Mouse (Mus musculus) liver, embryonic 15.5 days (tissue): ENCODE measurements around the gene Slc39a1. TPM values are rescaled to one million over a fixed set of nuclear protein-coding genes. Genes with fewer than 3 reads are reported as not detected.
"Not testable (repeated sequence)": the region's sequence is repeated elsewhere in the genome, so short reads cannot be mapped to it uniquely, and the experiment has no call there.

ENCODE experiments used
- ATAC-seq: fragments of 200-750 bp; cut with Nextera tagmentation; 2 replicates; pipeline ENCODE4 v1.8.0; 2017; ENCODE audit warnings: moderate number of reproducible peaks, mild to moderate bottlenecking, moderate library complexity; ENCODE audit not compliant: insufficient read depth
- H3K27ac ChIP-seq: fragments of 300-500 bp; sonication (generic); replicated peaks from 2 replicates; pipeline ENCODE4 v1.5.1; 2015; ENCODE audit warnings: mild to moderate bottlenecking, inconsistent platforms
- H3K27me3 ChIP-seq: fragments of 300-500 bp; sonication (generic); 2 replicates; pipeline ENCODE4 v1.6.1; 2015; ENCODE audit warnings: mild to moderate bottlenecking, inconsistent platforms
- H3K36me3 ChIP-seq: fragments of 300-500 bp; sonication (generic); replicated peaks from 2 replicates; pipeline ENCODE4 v1.6.1; 2015; ENCODE audit warnings: moderate library complexity, mild to moderate bottlenecking, inconsistent platforms
- H3K4me1 ChIP-seq: fragments of 300-500 bp; sonication (generic); replicated peaks from 2 replicates; pipeline ENCODE4 v1.6.1; 2015; ENCODE audit warnings: inconsistent platforms
- H3K4me2 ChIP-seq: fragments of 300-500 bp; sonication (generic); 2 replicates; pipeline ENCODE4 v1.6.1; 2015; ENCODE audit warnings: moderate library complexity, mild to moderate bottlenecking, inconsistent platforms
- H3K4me3 ChIP-seq: fragments of 300-500 bp; sonication (generic); replicated peaks from 2 replicates; pipeline ENCODE4 v1.5.1; 2015; ENCODE audit warnings: mild to moderate bottlenecking, inconsistent platforms
- H3K9ac ChIP-seq: fragments of 300-500 bp; sonication (generic); 2 replicates; pipeline ENCODE4 v1.6.1; 2015; ENCODE audit warnings: moderate library complexity, mild to moderate bottlenecking, inconsistent platforms
- H3K9me3 ChIP-seq: fragments of 300-500 bp; sonication (generic); replicated peaks from 2 replicates; pipeline ENCODE4 v1.6.1; 2016; ENCODE audit warnings: inconsistent platforms
- WGBS: fragments of 180-500 bp; shearing (Covaris S2); methylation state at CpG from one replicate; pipeline ENCODE4 v1.1.7; 2015; ENCODE audit warnings: mixed read lengths; ENCODE audit not compliant: insufficient replicate concordance; 5-methylcytosine and 5-hydroxymethylcytosine counted together
- polyA plus RNA-seq: library from polyadenylated mRNA; unstranded; fragments of >200 nt; fragmentation: Nextera tagmentation; extraction: Ambion mirVana; gene quantifications from 2 replicates; pipeline ENCODE4 v1.2.1, GENCODE M21; 2015

The Slc39a1 gene
- polyA plus RNA-seq, 1 experiment from 2014 or later, result 28.1 TPM

- no peak for ATAC-seq
- H3K9me3 ChIP-seq, result no peaks in the 10 kb centered on the region
- 80% methylated on average over 7 of the region's 7 CpGs for WGBS
- H3K4me3 ChIP-seq, result no peak overlapping the region
- peaks cover 43% of the 10 kb centered on the region for H3K36me3 ChIP-seq
- H3K27ac ChIP-seq, result no peak overlapping the region
- H3K4me2 ChIP-seq, result no peak overlapping the region
- no peaks in the 10 kb centered on the region for H3K27me3 ChIP-seq
- no peaks in the 10 kb centered on the region for H3K4me1 ChIP-seq
- no peak overlapping the region for H3K9ac ChIP-seq
Measured at GRCm38 (mm10) chr3:90279743-90280142, 31.8 kb downstream of the Slc39a1 start.

GRCm38 (mm10) chr3:90280708-90281107 lies 32.7 kb downstream of the Slc39a1 start:
- WGBS, result 86% methylated on average over 9 of the region's 9 CpGs

GRCm38 (mm10) chr3:90284150-90284549 lies 36.2 kb downstream of the Slc39a1 start:
- no peaks in the 10 kb centered on the region for H3K4me1 ChIP-seq
- H3K9me3 ChIP-seq, result no peaks in the 10 kb centered on the region
- H3K36me3 ChIP-seq, result peaks cover 14% of the 10 kb centered on the region
- no peak for ATAC-seq
- H3K4me2 ChIP-seq, result no peak overlapping the region
- H3K4me3 ChIP-seq, result no peak overlapping the region
- no peak overlapping the region for H3K27ac ChIP-seq
- no peak overlapping the region for H3K9ac ChIP-seq
- no peaks in the 10 kb centered on the region for H3K27me3 ChIP-seq
- WGBS, result 83% methylated on average over 2 of the region's 2 CpGs

More at GRCm38 (mm10) chr3:90280708-90281107, 32.7 kb downstream of the Slc39a1 start:
- no peak overlapping the region for H3K27ac ChIP-seq
- no peak for ATAC-seq
- no peak overlapping the region for H3K9ac ChIP-seq
- no peak overlapping the region for H3K4me3 ChIP-seq
- peaks cover 39% of the 10 kb centered on the region for H3K36me3 ChIP-seq
- H3K27me3 ChIP-seq, result no peaks in the 10 kb centered on the region
- H3K4me2 ChIP-seq, result no peak overlapping the region
- H3K4me1 ChIP-seq, result no peaks in the 10 kb centered on the region
- no peaks in the 10 kb centered on the region for H3K9me3 ChIP-seq

GRCm38 (mm10) chr3:90289403-90289802 lies 41.4 kb downstream of the Slc39a1 start:
- ATAC-seq, H3K4me2 ChIP-seq, H3K4me3 ChIP-seq, H3K36me3 ChIP-seq, H3K27me3 ChIP-seq, H3K9me3 ChIP-seq, H3K9ac ChIP-seq, H3K27ac ChIP-seq: not testable (repeated sequence)
- peaks cover 17% of the 10 kb centered on the region for H3K4me1 ChIP-seq
- WGBS, result 50% methylated on average over 3 of the region's 3 CpGs

GRCm38 (mm10) chr3:90290602-90291001 lies 42.6 kb downstream of the Slc39a1 start:
- no peak for ATAC-seq
- H3K27me3 ChIP-seq, result no peaks in the 10 kb centered on the region
- H3K9me3 ChIP-seq, result no peaks in the 10 kb centered on the region
- no peak overlapping the region for H3K4me2 ChIP-seq
- no peak overlapping the region for H3K27ac ChIP-seq
- WGBS, result 76% methylated on average over 1 of the region's 1 CpGs
- peaks cover 29% of the 10 kb centered on the region for H3K4me1 ChIP-seq
- no peaks in the 10 kb centered on the region for H3K36me3 ChIP-seq
- no peak overlapping the region for H3K4me3 ChIP-seq
- no peak overlapping the region for H3K9ac ChIP-seq

- peak overlapping the region; percentile 91 for H3K27ac ChIP-seq
- H3K9ac ChIP-seq, result peak overlapping the region; percentile 66
- H3K27me3 ChIP-seq, result no peaks in the 10 kb centered on the region
- no peaks in the 10 kb centered on the region for H3K9me3 ChIP-seq
- H3K4me3 ChIP-seq, result peak overlapping the region; percentile 91
- 21% methylated on average over 2 of the region's 2 CpGs for WGBS
- H3K36me3 ChIP-seq, result no peaks in the 10 kb centered on the region
- peak overlapping the region; percentile 84 for H3K4me2 ChIP-seq
- H3K4me1 ChIP-seq, result peaks cover 40% of the 10 kb centered on the region
- ATAC-seq, result no peak
Measured at GRCm38 (mm10) chr3:90291982-90292344, 44.0 kb downstream of the Slc39a1 start.

GRCm38 (mm10) chr3:90292345-90293275 lies 44.6 kb downstream of the Slc39a1 start, which contains the start of gene Gatad2b:
TSS of gene Gatad2b (plus strand) at chr3:90293178.
- ATAC-seq, result peak; percentile 97
- Histone ChIP-seq H3K4me2 (peak within 1 kb of the TSS; percentile 84), H3K36me3 (no peaks in the 10 kb centered on the region), H3K4me1 (peaks cover 44% of the 10 kb centered on the region), H3K27me3 (no peaks in the 10 kb centered on the region), H3K9me3 (no peaks in the 10 kb centered on the region), H3K9ac (peak within 1 kb of the TSS; percentile 95), H3K27ac (peak within 1 kb of the TSS; percentile 94), H3K4me3 (peak within 1 kb of the TSS; percentile 91)
- WGBS, result under 1% methylated on average over 46 of the region's 47 CpGs

- WGBS, result under 1% methylated on average over 42 of the region's 68 CpGs
- H3K4me3 ChIP-seq, result peak overlapping the region; percentile 91
- H3K27me3 ChIP-seq, result no peaks in the 10 kb centered on the region
- H3K27ac ChIP-seq, result peak overlapping the region; percentile 94
- peak overlapping the region; percentile 79 for H3K4me2 ChIP-seq
- ATAC-seq, result peak; percentile 21
- no peaks in the 10 kb centered on the region for H3K9me3 ChIP-seq
- peaks cover 48% of the 10 kb centered on the region for H3K4me1 ChIP-seq
- H3K36me3 ChIP-seq, result no peaks in the 10 kb centered on the region
- peak overlapping the region; percentile 95 for H3K9ac ChIP-seq
Measured at GRCm38 (mm10) chr3:90293352-90294063, 45.5 kb downstream of the Slc39a1 start.

GRCm38 (mm10) chr3:90294064-90294440 lies 46.1 kb downstream of the Slc39a1 start:
- peak overlapping the region; percentile 94 for H3K27ac ChIP-seq
- H3K4me3 ChIP-seq, result peak overlapping the region; percentile 91
- peak overlapping the region; percentile 79 for H3K4me2 ChIP-seq
- H3K36me3 ChIP-seq, result no peaks in the 10 kb centered on the region
- H3K9ac ChIP-seq, result peak overlapping the region; percentile 95
- ATAC-seq, result no peak
- H3K27me3 ChIP-seq, result no peaks in the 10 kb centered on the region
- H3K9me3 ChIP-seq, result no peaks in the 10 kb centered on the region
- H3K4me1 ChIP-seq, result peaks cover 48% of the 10 kb centered on the region
- 4% methylated on average over 11 of the region's 11 CpGs for WGBS

- H3K4me1 ChIP-seq, result peaks cover 50% of the 10 kb centered on the region
- H3K36me3 ChIP-seq, result no peaks in the 10 kb centered on the region
- H3K4me2 ChIP-seq, result peak overlapping the region; percentile 79
- no peaks in the 10 kb centered on the region for H3K9me3 ChIP-seq
- H3K9ac ChIP-seq, result peak overlapping the region; percentile 95
- H3K27me3 ChIP-seq, result no peaks in the 10 kb centered on the region
- WGBS, result 30% methylated on average over 2 of the region's 2 CpGs
- peak overlapping the region; percentile 91 for H3K4me3 ChIP-seq
- no peak for ATAC-seq
- H3K27ac ChIP-seq, result peak overlapping the region; percentile 94
Measured at GRCm38 (mm10) chr3:90294651-90295050, 46.7 kb downstream of the Slc39a1 start.
